Mouse (Mus musculus) ZHBTc4 (cell line): ENCODE measurements around the gene Hunk.
A peak's percentile ranks its signal among the peaks of the same experiment; 100 is the strongest.

Experiments used
- DNase-seq: peaks from one replicate; pipeline ENCODE4 v3.0.0-alpha.2; 2011; ENCODE audit warnings: low read depth, low spot score

Gene Hunk

GRCm38 (mm10) chr16:90394761-90395160, 8.9 kb downstream of the Hunk start:
- no peak for DNase-seq

DNA sequence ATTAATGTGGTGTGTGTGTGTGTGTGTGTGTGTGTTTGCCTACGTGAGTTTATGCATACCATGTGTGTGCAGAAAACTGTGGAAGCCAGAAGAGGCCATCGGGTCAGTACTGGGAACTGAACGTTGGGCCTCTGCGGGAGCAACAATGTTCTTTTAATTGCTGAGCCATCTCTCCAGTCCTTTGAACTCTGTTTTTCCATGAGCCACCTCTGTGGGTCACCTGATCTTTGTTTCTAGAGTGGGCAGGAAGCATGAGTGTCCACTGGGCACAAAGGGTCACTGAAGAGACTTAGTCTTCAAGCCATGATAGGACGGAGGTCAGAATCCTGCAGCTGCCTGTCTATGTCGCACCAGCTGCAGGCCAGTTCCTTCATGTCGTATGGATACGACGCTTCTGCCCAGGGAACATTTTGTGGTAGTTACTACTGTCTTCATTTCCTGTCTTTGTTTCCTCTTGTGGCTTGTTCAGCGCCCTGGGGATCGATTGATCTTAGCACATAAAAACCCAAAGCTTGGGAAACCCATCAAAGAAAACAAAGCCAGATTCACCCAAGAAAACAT, 10.3 kb downstream of the Hunk start:
- DNase-seq: no peak

- no peak for DNase-seq
Observed at GRCm38 (mm10) chr16:90396882-90397281, 11.1 kb downstream of the Hunk start.

- peak; percentile 85 for DNase-seq
Observed at GRCm38 (mm10) chr16:90400314-90400713, 14.5 kb downstream of the Hunk start.

DNA sequence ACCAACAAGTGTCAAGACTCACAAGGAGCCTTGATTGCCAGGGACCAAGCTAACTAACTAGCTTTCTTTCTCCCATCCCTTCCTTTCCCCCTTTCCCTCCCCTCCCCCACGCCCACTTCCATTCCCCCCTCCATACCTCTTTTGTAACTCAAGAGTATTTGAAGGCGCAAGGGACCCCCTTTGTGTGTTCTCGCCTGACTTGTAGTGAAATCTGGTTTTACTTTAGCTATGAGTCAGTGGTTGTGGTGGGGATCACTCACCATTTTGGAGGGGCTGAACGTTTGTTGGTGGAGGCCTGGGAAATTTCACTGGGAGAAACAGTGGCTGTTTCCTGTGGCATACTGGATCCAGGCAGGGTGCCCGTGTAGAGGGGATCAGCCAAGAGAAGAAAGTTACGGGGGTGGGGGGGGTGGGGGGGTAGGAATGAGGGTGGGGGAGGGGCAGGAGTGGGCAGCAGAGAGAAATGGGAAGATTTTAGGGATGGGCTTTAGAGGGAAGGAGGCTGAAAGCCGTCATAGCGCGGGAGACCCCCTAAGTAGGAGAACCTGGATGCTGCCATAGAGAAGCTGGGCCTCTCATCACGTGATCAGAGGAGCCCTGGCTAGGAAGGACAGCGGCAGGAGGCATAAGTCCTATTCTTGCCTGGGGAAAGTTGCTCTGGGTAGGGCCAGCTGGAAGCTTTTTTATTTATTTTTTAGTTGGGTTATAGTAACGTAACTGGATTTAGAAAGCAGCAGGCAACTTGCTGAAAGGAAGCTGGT, 15.3 kb downstream of the Hunk start:
- DNase-seq: no peak

- no peak for DNase-seq
Observed at GRCm38 (mm10) chr16:90402292-90402691, 16.5 kb downstream of the Hunk start.

- no peak for DNase-seq
Observed at GRCm38 (mm10) chr16:90405195-90405594, 19.4 kb downstream of the Hunk start.

- peak; percentile 84 for DNase-seq
Observed at GRCm38 (mm10) chr16:90405599-90405998, 19.8 kb downstream of the Hunk start.

DNA sequence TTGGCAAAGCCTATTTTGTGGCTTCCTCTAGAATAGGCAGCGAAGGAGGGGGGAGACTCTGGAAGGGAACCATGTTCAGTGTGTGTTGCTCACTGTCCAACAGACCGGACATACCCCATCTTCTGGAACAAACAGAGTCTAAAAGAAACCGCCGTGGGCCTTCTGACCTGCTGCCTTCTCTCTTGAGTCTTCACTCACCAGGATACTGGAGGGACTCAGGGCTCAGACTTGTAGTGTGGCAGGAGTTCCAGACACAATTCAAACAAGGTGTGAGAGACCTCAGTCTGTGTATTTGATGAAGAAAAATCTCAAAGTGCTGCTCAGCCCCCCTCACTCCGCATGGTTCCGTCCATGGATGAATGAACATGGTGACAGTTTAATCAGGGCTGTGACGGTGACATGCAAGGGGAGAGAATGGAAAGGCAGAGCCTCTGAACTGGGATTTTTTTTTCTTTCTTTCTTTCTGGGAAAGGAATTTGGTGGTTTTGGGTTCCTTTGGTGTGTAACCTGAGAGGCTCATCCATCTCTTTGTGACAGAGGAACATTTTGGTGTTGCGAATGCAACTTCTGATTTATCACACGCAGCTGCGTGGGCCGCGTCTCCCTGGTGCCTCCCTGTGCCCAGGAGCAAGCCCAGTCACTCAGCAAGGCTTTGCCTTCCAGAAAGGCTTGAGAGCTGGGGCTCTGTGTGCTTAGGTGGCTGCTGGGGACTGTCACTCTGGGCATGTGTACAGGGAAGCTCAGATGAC, 21.9 kb downstream of the Hunk start:
- no peak for DNase-seq

DNA sequence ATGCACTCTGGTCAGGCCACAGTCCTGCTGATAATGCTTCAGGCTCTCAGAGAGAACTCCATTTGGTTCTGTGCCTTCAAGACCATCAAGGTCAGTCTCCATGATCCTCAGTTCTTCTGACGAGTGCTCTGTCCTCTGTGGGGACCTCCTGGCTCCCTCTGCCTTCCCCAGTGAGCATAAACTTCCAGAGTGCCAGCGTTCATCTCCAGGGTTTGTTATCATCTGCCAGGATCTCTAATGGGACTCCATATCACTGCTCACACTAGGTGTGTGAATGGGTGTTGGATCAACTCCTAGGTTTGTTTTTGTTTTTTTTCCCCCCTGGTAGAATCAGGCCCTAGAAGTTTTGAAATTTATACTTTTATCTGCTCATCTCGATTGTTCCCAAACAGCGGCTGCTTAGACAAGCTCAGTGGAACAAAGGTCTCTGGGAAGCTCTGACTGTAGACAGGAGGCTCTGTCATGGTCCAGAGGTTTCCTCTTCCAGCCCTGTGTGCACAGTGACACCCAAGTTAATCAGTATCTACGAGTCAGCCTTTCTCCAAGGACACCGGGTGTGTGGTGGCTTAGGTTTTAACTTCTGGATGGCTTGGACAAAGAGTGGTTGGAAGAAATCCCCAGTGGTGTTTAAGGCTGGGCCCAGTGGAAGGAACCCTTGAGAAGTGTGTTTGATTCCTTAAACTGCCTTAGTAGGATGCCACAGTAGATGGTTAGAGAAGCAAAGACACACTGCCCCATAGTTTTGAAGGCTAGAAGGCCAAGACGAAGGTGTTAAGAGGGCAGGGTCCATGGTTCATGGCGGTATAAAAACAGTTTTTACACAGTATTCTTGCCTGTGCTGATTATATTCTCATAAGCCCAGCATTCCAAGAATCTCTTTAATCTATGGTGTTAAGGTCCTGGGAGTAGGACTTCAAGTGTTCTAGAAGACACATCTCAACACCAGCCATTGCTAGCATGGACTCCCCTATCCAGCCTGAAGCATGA, 26.6 kb downstream of the Hunk start:
- no peak for DNase-seq

DNA sequence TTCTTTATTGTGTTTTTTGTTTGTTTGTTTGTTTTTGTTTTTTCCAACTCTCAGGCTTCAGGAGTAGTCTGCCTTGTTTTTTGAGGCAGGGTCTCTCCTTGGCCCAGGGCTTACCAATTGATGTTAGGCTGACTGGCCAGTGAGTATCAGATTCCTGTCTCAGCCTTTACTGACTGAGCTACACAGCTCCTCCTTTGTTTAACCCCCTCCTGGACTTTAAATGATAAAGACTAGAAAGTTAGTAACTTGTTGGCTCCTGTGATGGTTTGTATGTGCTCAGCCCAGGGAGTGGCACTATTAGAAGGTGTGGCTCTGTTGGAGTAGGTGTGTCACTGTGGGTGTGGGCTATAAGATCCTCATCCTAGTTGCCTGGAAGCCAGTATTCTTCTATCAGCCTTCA, 30.8 kb downstream of the Hunk start:
- peak; percentile 78 for DNase-seq

- peak; percentile 76 for DNase-seq
Observed at GRCm38 (mm10) chr16:90418661-90419060, 32.8 kb downstream of the Hunk start.

DNA sequence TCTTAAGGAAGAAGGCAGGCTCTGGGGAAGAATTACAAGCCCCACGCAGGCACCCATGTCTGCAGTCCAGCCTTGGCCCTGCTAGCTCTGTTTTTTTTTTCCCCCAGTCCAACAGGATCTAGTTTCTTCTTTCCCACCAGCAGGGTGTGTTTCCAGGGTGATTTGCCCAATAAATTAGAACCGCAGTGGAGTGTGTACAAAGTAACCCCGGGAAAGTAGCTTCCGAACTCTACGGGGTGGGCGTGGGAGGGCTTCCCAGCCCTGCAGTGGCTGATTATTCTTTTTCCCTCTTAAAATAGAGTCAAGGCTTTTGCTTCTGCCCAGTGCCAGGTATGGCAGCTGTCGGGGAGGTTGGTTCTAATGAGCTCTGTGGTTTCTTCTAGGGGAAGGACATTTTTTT, 35.3 kb downstream of the Hunk start:
- no peak for DNase-seq

GRCm38 (mm10) chr16:90421551-90421950, 35.7 kb downstream of the Hunk start:
- DNase-seq: no peak

GRCm38 (mm10) chr16:90422108-90422529, 36.3 kb downstream of the Hunk start:
- no peak for DNase-seq

GRCm38 (mm10) chr16:90423898-90424297, 38.1 kb downstream of the Hunk start:
- no peak for DNase-seq

- DNase-seq: no peak
Observed at GRCm38 (mm10) chr16:90424391-90424790, 38.6 kb downstream of the Hunk start.

- no peak for DNase-seq
Observed at GRCm38 (mm10) chr16:90426234-90426633, 40.4 kb downstream of the Hunk start.

DNA sequence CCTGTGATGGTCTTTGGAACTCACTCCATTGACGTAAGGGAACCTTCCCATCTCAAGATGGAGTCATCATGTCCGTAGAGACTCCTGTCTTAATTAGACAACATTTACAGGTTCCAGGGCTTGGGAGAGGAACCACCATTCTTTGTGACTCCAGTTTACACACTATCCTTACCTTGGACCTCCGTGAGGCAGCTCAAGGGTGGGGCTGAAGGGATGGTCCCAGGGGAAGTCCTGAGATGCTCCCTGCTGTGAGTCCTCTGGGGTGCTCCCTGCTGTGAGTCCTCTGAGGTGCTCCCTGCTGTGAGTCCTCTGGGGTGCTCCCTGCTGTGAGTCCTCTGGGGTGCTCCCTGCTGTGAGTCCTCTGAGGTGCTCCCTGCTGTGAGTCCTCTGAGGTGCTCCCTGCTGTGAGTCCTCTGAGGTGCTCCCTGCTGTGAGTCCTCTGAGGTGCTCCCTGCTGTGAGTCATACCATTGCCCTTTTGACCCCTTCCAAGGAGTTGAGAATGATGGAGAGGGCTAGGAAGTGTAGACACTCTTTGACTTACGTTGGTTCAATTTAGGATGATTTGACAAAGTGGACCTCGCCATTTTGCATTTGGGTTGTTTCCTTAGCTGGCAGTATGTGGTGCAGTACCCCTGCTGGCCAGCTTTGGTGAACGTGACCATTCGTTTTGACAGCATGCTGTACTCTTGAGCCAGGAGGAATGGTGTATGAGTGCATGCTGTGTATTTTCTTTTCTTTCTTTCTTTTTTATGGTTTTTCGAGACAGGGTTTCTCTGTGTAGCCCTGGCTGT, 42.2 kb downstream of the Hunk start:
- DNase-seq: peak; percentile 75

GRCm38 (mm10) chr16:90433551-90433950, 47.7 kb downstream of the Hunk start:
- DNase-seq: peak; percentile 82

- DNase-seq: no peak
Observed at GRCm38 (mm10) chr16:90435231-90435630, 49.4 kb downstream of the Hunk start.
